Mouse (Mus musculus): ENCODE results near the gene Olfr434.
"Not testable (repeated sequence)": the region's sequence is repeated elsewhere in the genome, so short reads cannot be mapped to it uniquely, and the experiment has no call there.

The Olfr434 gene

GRCm38 (mm10) chr6:43212873-43213272 is at the start of gene Olfr434:
Olfr434 (plus strand) TSS chr6:43213021.
- DNase-seq, result not testable (repeated sequence)

DNA sequence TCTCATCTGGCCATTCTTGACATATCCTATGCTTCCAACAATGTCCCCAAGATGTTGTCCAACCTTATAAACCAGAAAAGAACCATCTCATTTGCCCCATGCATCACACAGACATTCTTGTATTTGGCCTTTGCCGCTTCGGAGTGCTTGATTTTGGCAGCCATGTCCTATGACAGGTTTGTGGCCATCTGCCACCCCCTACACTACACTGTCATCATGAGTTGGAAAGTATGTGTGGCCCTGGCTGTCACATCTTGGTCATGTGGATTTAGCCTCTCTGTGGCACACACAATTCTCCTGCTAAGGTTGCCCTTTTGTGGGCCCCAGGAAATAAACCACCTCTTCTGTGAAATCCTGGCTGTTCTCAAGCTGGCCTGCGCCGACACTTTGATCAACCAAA is 45.6 kb upstream of the Olfr434 start:
- peak; percentile 5 for DNase-seq

DNA sequence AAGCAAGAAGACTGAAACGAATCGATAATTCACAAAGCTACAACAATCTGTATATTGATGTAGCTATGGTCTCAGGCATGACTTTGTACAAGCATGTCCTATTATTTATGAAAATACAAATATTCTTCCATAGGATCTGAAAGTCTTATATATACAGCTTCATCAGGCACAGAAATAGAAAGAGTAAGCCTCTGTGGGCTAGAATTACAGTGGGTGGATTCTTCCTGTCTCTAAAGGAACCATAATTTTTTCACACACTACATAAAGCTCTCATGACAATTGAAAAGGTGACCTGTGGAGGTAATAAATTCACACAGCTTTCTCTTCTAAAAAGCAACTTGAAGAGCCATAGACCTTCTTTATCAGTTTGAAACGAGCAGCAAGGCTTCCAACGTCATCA is 41.0 kb upstream of the Olfr434 start, which contains the start of gene Olfr13:
Olfr13 (plus strand) TSS at position 301 of the 400 bp plus-strand sequence.
- DNase-seq, result no peak

GRCm38 (mm10) chr6:43178129-43178528 is 34.7 kb upstream of the Olfr434 start:
- no peak for DNase-seq

- no peak for DNase-seq
These were observed 34.0 kb upstream of the Olfr434 start for GRCm38 (mm10) chr6:43178584-43179501.

GRCm38 (mm10) chr6:43190986-43191385 is 21.8 kb upstream of the Olfr434 start:
- no peak for DNase-seq

DNA sequence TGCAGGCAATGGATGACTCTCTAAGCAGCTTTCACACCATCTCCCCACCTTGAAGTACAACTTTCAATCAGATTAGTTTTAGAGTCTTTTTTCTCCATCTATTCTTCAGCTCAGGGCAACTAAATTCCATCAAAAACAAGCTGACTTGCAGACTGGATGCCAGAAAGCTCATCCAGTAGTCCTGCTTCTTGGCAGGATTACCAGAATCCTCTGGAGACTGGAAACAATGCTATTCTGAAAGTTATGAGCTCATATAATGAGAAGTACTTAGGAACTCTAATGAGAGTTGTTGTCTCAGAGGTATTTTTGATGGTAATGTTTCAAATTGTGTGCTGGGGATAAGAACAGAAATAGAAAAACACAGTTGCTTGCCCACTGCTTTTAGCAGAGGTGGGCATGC is 16.0 kb upstream of the Olfr434 start, which contains the start of gene Olfr435:
Olfr435 (plus strand) TSS at position 366 of the 400 bp plus-strand sequence.
- no peak for DNase-seq

DNA sequence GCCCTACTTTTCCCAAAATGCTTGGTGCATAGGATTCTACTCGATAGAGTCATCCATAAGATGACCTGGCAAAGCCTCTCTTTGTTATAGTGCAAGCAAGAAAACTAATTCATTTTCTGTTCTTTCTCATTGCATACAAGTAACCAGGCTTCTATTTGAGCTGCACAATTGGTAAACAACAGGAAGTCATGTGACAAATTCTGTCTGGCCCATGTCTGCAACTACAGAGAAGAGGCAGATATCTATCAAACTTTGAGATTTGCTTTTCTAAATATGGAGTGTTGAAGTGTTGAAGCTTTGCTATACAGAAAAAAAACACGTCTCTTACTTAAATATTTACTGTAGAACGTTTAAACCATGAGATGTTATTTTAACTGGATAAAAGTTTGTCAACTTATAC is 14.7 kb upstream of the Olfr434 start:
- DNase-seq, result no peak

DNA sequence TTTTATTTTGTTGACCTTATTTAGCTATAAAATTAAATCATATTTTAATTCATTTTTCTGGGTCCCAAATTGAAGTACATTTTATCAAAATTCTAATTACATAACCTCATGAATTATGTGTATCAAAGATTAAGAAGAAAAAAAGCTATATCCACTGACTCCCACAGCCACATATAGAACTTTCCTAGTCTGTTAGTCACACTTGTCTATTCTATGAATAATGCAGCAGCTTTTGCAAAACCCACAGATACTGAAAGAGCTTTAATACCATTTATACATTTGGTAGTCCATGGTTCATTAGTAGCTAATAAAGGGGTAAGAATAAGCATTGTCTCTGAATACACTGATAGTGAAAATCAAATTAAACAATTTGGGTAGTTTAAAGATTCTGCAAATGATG is 10.0 kb upstream of the Olfr434 start:
- DNase-seq, result no peak

DNA sequence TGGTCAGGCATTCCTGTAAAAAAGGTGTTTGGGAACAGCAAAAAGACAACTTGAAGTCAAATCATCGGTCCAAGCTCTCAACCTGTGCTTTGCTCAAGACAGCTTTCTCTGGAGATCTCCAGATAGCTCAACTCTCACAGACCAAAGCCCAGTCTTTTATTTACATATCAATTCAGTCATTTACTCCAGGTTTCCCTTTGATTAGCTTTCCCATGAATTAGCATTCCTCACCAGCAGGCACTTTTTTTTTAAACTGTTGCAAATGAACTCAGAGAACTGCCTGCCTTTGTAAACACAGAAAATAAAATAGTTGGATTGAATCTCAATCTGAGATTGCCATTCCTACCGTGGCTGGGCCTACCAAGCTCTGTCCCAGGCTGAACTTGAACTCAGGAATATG is 7.5 kb upstream of the Olfr434 start:
- no peak for DNase-seq

DNA sequence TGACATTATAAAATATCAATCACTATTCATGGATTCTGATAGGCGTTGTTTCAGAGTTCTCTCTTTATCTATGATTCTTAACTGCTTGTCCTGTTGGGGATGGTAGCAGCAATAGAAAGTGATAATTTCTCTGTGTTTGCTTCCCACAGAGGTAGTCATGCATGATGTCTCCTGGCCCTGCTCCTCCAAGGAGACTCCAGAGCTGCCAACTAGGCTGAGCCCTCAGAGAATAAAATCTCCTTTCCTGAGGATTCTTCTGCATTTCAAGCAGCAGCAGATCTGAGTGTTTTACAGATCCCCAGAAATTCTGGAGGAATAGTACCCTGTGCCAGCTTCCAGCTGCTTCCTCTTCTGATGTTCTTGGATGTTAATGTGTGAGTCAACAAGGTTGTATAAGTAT is 18.4 kb downstream of the Olfr434 start, which contains the start of gene Olfr47:
Olfr47 (plus strand) TSS at position 275 of the 400 bp plus-strand sequence.
- DNase-seq, result not testable (repeated sequence)

DNA sequence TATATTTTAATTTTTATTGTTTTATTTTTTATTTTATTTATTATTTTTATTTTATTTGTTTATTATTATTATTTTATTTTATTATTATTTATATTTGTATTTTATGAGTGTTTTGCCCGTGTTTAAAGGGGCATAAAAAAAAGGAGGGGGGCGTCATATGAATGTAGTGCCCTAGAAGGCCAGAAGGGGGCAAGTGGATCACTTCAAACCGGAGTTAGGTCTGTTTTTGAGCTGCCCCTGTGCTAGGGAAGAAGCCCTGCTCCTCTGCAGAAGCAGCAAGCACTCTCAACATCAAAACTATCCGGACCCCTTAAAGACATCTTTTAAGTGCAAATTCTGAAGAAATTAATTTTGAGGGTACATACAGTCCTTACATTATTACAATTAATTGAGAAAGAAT is 29.2 kb downstream of the Olfr434 start:
- DNase-seq, result no peak

DNA sequence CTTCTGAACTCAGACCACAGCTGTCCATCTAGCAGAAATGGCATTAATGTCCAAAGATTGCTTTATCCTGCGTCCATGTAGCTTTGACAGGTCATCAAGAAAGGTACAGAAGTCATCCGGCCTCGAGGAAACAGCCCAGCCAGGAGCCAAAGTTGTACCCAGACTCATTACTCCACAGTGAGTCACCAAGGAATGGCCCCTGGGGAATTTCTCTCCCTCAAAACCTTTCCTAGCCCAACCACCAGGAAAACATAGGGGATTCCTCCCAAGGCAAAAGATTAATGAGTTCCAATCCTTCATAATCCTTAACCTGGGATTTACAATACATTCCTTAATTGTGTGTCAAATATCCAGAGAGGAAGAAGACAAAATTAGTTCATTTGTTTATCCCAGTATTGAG is 34.6 kb downstream of the Olfr434 start:
- DNase-seq, result no peak

DNA sequence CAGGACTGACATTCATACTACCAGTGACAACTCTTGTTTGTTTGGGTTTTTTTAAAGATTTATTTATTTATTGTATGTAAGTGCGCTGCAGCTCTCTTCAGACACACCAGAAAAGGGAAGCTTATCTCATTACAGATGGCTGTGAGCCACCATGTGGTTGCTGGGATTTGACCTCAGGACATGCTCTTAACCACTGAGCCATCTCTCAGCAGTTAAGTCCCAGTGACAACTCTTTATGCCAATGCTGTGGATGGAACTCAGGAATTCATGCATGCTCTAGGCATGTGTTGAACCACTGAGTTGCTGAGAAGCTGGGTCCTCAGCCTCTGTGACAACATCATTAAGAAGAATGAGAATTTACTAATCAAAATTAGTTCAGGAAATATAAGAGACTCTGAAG is 40.2 kb downstream of the Olfr434 start:
- DNase-seq, result no peak

DNA sequence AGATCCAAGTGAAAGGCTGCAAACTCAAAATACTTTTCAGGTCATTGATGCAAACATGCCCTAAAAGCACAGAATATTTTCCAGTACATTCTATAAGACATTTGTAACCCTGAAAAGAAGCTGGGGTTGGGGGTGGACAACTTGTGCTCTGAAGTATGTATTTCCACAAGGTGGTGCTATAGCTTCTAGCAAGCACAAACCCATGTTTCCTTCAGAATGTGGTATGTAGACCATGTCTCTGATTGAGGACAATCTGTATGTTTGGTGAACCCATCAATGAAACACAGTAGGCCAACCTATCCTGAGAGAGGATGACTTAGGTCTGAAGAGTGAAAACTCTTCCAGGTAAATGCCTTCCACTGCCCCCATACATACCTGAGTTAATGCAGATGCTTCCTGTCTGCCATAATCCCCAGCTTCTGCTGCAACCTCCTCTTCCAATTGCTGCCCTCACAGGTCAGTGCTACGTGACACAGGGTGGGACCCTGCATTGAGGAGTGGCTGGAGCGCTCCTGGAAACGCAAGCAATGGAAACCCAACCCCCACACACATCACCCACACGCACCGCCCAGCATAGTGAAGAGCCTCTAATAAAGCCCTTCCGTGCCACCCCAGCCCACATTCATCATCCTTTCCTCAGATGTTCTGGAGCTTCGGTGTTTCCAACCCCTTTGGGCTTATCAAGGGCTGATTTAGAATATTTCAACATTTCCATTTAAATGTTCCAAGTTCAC is 41.5 kb downstream of the Olfr434 start:
- no peak for DNase-seq

DNA sequence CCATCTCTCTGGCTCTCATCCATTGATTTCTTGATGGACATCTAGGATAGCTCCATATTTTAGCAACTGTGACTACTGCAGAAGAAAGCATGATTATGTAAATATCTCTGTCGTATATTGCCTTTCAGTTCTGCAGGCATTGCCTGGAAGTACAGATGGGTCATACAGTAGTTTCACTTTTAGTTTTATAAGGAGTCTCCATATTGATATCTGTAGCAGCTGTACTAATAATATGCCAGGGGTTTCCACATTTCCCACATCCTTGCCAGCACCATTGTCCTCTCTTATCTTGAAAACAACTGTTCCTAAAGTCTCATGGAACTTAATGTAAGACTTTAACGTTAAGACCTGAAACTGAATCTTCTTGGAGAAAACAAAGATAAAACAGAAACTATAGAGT is 47.9 kb downstream of the Olfr434 start:
- DNase-seq, result no peak

GRCm38 (mm10) chr6:43265363-43266041 is 52.7 kb downstream of the Olfr434 start, which contains the start of gene Arhgef5:
Arhgef5 (plus strand) TSS chr6:43265582.
- DNase-seq, result no peak

- DNase-seq, result no peak
These were observed 53.5 kb downstream of the Olfr434 start for GRCm38 (mm10) chr6:43266356-43266755.

Measured in cerebellum, adult 11 months (tissue).